Mouse (Mus musculus): ENCODE measurements around the gene Ccdc85c.

The Ccdc85c gene

GRCm38 (mm10) chr12:108294620-108295019, 19.4 kb upstream of the Ccdc85c start:
- no peak for DNase-seq

GRCm38 (mm10) chr12:108292957-108293356, 17.7 kb upstream of the Ccdc85c start:
- DNase-seq: peak; percentile 76

- DNase-seq: no peak
Measured at GRCm38 (mm10) chr12:108292419-108292818, 17.2 kb upstream of the Ccdc85c start.

GRCm38 (mm10) chr12:108288127-108288880, 13.1 kb upstream of the Ccdc85c start:
- no peak for DNase-seq

- no peak for DNase-seq
Measured at GRCm38 (mm10) chr12:108287011-108287410, 11.8 kb upstream of the Ccdc85c start.

- no peak for DNase-seq
Measured at GRCm38 (mm10) chr12:108286381-108286780, 11.2 kb upstream of the Ccdc85c start.

- no peak for DNase-seq
Measured at GRCm38 (mm10) chr12:108285225-108286011, 10.2 kb upstream of the Ccdc85c start.

- DNase-seq: no peak
Measured at GRCm38 (mm10) chr12:108284455-108285224, 9.4 kb upstream of the Ccdc85c start.

- DNase-seq: no peak
Measured at GRCm38 (mm10) chr12:108278221-108278918, 3.1 kb upstream of the Ccdc85c start.

GRCm38 (mm10) chr12:108277341-108277841, 2.2 kb upstream of the Ccdc85c start:
- DNase-seq: no peak

- peak; percentile 82 for DNase-seq
Measured at GRCm38 (mm10) chr12:108275920-108276822, 946 bp upstream of the Ccdc85c start.

GRCm38 (mm10) chr12:108275508-108275890, 274 bp upstream of the Ccdc85c start:
- peak; percentile 99 for DNase-seq

- DNase-seq: peak; percentile 49
Measured at GRCm38 (mm10) chr12:108274313-108274595, 971 bp downstream of the Ccdc85c start.

- peak; percentile 29 for DNase-seq
Measured at GRCm38 (mm10) chr12:108273466-108274312, 1.5 kb downstream of the Ccdc85c start.

- DNase-seq: no peak
Measured at GRCm38 (mm10) chr12:108272143-108272635, 3.0 kb downstream of the Ccdc85c start.

GRCm38 (mm10) chr12:108271351-108272142, 3.7 kb downstream of the Ccdc85c start:
- no peak for DNase-seq

- no peak for DNase-seq
Measured at GRCm38 (mm10) chr12:108270240-108270919, 4.8 kb downstream of the Ccdc85c start.

GRCm38 (mm10) chr12:108269699-108270098, 5.5 kb downstream of the Ccdc85c start:
- DNase-seq: no peak

GRCm38 (mm10) chr12:108268970-108269369, 6.3 kb downstream of the Ccdc85c start:
- no peak for DNase-seq

All from cerebellum, adult 11 months (tissue).